Mouse (Mus musculus): ENCODE data around the gene Spink8. TPM values are rescaled to one million over a fixed set of nuclear protein-coding genes. Genes with fewer than 3 reads are reported as not detected.
A peak's percentile ranks its signal among the peaks of the same experiment; 100 is the strongest.

Gene Spink8
- polyA plus RNA-seq, 1 experiment from 2014 or later = not detected

- H3K4me2 ChIP-seq = no peak overlapping the region
- no peak overlapping the region for H3K4me3 ChIP-seq
- H3K36me3 ChIP-seq = peaks cover 10% of the 10 kb centered on the region
- H3K9me3 ChIP-seq (replicated peaks) = no peaks in the 10 kb centered on the region
- 40% methylated on average over 4 of the region's 4 CpGs for WGBS
- H3K27me3 ChIP-seq (replicated peaks) = no peaks in the 10 kb centered on the region
- ATAC-seq (ENCODE audit: insufficient number of reproducible peaks, low FRiP score) = no peak
- no peak overlapping the region for H3K27ac ChIP-seq (ENCODE audit: poor library complexity, severe bottlenecking)
- peaks cover 3% of the 10 kb centered on the region; the same call in 1 of the 2 replicates for H3K4me1 ChIP-seq (replicated peaks)
- no peak overlapping the region for H3K9ac ChIP-seq
These were observed 13.7 kb downstream of the Spink8 start for GRCm38 (mm10) chr9:109825739-109826138.

GRCm38 (mm10) chr9:109826181-109826580 is 14.1 kb downstream of the Spink8 start:
- Histone ChIP-seq H3K9me3 (replicated peaks) (no peaks in the 10 kb centered on the region), H3K4me3 (no peak overlapping the region), H3K9ac (no peak overlapping the region), H3K27me3 (replicated peaks) (no peaks in the 10 kb centered on the region), H3K36me3 (peaks cover 10% of the 10 kb centered on the region), H3K4me2 (no peak overlapping the region), H3K27ac (ENCODE audit: poor library complexity, severe bottlenecking) (no peak overlapping the region), H3K4me1 (replicated peaks) (peaks cover 3% of the 10 kb centered on the region; the same call in 1 of the 2 replicates)
- ATAC-seq (ENCODE audit: insufficient number of reproducible peaks, low FRiP score) = no peak
- WGBS = 47% methylated on average over 5 of the region's 5 CpGs

- Histone ChIP-seq H3K4me2 (peak within 1 kb of the TSS; percentile 91), H3K36me3 (peaks cover 27% of the 10 kb centered on the region), H3K4me3 (peak within 1 kb of the TSS; percentile 52), H3K27me3 (replicated peaks) (no peaks in the 10 kb centered on the region), H3K9ac (peak within 1 kb of the TSS; percentile 75), H3K9me3 (replicated peaks) (no peaks in the 10 kb centered on the region), H3K27ac (ENCODE audit: poor library complexity, severe bottlenecking) (peak within 1 kb of the TSS; percentile 13; the same call in 1 of the 2 replicates), H3K4me1 (replicated peaks) (peaks cover 7% of the 10 kb centered on the region)
- under 1% methylated on average over 32 of the region's 32 CpGs for WGBS
- peak; percentile 95 for ATAC-seq (ENCODE audit: insufficient number of reproducible peaks, low FRiP score)
These were observed 20.5 kb downstream of the Spink8 start, which contains the start of gene Nme6 for GRCm38 (mm10) chr9:109832391-109833087. Gene Nme6, plus strand, starts transcription at chr9:109832749.

- Histone ChIP-seq H3K4me3 (peak overlapping the region; percentile 52), H3K36me3 (peaks cover 32% of the 10 kb centered on the region), H3K4me2 (peak overlapping the region; percentile 91), H3K27me3 (replicated peaks) (no peaks in the 10 kb centered on the region), H3K4me1 (replicated peaks) (peaks cover 7% of the 10 kb centered on the region), H3K27ac (ENCODE audit: poor library complexity, severe bottlenecking) (no peak overlapping the region), H3K9me3 (replicated peaks) (no peaks in the 10 kb centered on the region), H3K9ac (peak overlapping the region; percentile 75)
- ATAC-seq (ENCODE audit: insufficient number of reproducible peaks, low FRiP score) = peak; percentile 60
- 9% methylated on average over 6 of the region's 6 CpGs for WGBS
These were observed 21.0 kb downstream of the Spink8 start for GRCm38 (mm10) chr9:109833088-109833412.

GRCm38 (mm10) chr9:109849312-109849758 is 37.3 kb downstream of the Spink8 start, which contains the start of gene Camp:
Gene Camp, minus strand, starts transcription at chr9:109849617.
- WGBS = 59% methylated on average over 6 of the region's 6 CpGs
- H3K9me3 ChIP-seq (replicated peaks) = no peaks in the 10 kb centered on the region
- no peaks in the 10 kb centered on the region for H3K27me3 ChIP-seq (replicated peaks)
- no peak within 1 kb of the TSS for H3K9ac ChIP-seq
- no peak within 1 kb of the TSS for H3K27ac ChIP-seq (ENCODE audit: poor library complexity, severe bottlenecking)
- no peak within 1 kb of the TSS for H3K4me2 ChIP-seq
- ATAC-seq (ENCODE audit: insufficient number of reproducible peaks, low FRiP score) = 0 out of 2 replicates have a peak, but pooled peaks have one; percentile 26
- H3K36me3 ChIP-seq = peaks cover 7% of the 10 kb centered on the region
- no peak within 1 kb of the TSS for H3K4me3 ChIP-seq
- H3K4me1 ChIP-seq (replicated peaks) = peaks cover 4% of the 10 kb centered on the region; the same call in 1 of the 2 replicates

- Histone ChIP-seq H3K27ac (ENCODE audit: poor library complexity, severe bottlenecking) (no peak overlapping the region), H3K9ac (no peak overlapping the region), H3K4me1 (replicated peaks) (peaks cover 4% of the 10 kb centered on the region; the same call in 1 of the 2 replicates), H3K4me2 (no peak overlapping the region), H3K36me3 (peaks cover 6% of the 10 kb centered on the region), H3K9me3 (replicated peaks) (no peaks in the 10 kb centered on the region), H3K27me3 (replicated peaks) (no peaks in the 10 kb centered on the region), H3K4me3 (no peak overlapping the region)
- 82% methylated on average over 5 of the region's 5 CpGs for WGBS
- no peak for ATAC-seq (ENCODE audit: insufficient number of reproducible peaks, low FRiP score)
These were observed 38.0 kb downstream of the Spink8 start for GRCm38 (mm10) chr9:109850099-109850498.

- Histone ChIP-seq H3K27ac (ENCODE audit: poor library complexity, severe bottlenecking) (no peak overlapping the region), H3K9ac (no peak overlapping the region), H3K4me1 (replicated peaks) (peaks cover 2% of the 10 kb centered on the region; the same call in 1 of the 2 replicates), H3K36me3 (no peaks in the 10 kb centered on the region), H3K27me3 (replicated peaks) (no peaks in the 10 kb centered on the region), H3K4me2 (no peak overlapping the region), H3K9me3 (replicated peaks) (no peaks in the 10 kb centered on the region), H3K4me3 (no peak overlapping the region)
- 82% methylated on average over 2 of the region's 2 CpGs for WGBS
- ATAC-seq (ENCODE audit: insufficient number of reproducible peaks, low FRiP score) = no peak
These were observed 42.3 kb downstream of the Spink8 start for GRCm38 (mm10) chr9:109854341-109854740.

GRCm38 (mm10) chr9:109855947-109856346 is 43.9 kb downstream of the Spink8 start:
- 68% methylated on average over 6 of the region's 6 CpGs for WGBS
- Histone ChIP-seq H3K27ac (ENCODE audit: poor library complexity, severe bottlenecking) (no peak overlapping the region), H3K9ac (no peak overlapping the region), H3K4me2 (no peak overlapping the region), H3K9me3 (replicated peaks) (no peaks in the 10 kb centered on the region), H3K4me3 (no peak overlapping the region), H3K36me3 (no peaks in the 10 kb centered on the region), H3K4me1 (replicated peaks) (no peaks in the 10 kb centered on the region), H3K27me3 (replicated peaks) (no peaks in the 10 kb centered on the region)
- no peak for ATAC-seq (ENCODE audit: insufficient number of reproducible peaks, low FRiP score)

- Histone ChIP-seq H3K4me1 (replicated peaks) (0 out of 2 replicates have a peak, but pooled peaks cover 8% of the 10 kb centered on the region), H3K4me3 (peak overlapping the region; percentile 19; the same call in 1 of the 2 replicates), H3K27ac (ENCODE audit: poor library complexity, severe bottlenecking) (no peak overlapping the region), H3K27me3 (replicated peaks) (no peaks in the 10 kb centered on the region), H3K9ac (0 out of 2 replicates have a peak overlapping the region, but pooled peaks have one; percentile 15), H3K36me3 (no peaks in the 10 kb centered on the region), H3K9me3 (replicated peaks) (no peaks in the 10 kb centered on the region), H3K4me2 (peak overlapping the region; percentile 57)
- ATAC-seq (ENCODE audit: insufficient number of reproducible peaks, low FRiP score) = no peak; the same call in 1 of the 2 replicates
- 14% methylated on average over 20 of the region's 20 CpGs for WGBS
These were observed 50.4 kb downstream of the Spink8 start for GRCm38 (mm10) chr9:109862397-109863044.

- Histone ChIP-seq H3K4me2 (peak overlapping the region; percentile 57), H3K4me3 (no peak overlapping the region), H3K27ac (ENCODE audit: poor library complexity, severe bottlenecking) (no peak overlapping the region), H3K4me1 (replicated peaks) (0 out of 2 replicates have a peak, but pooled peaks cover 8% of the 10 kb centered on the region), H3K9me3 (replicated peaks) (no peaks in the 10 kb centered on the region), H3K36me3 (no peaks in the 10 kb centered on the region), H3K9ac (no peak overlapping the region), H3K27me3 (replicated peaks) (no peaks in the 10 kb centered on the region)
- 10% methylated on average over 3 of the region's 3 CpGs for WGBS
- no peak for ATAC-seq (ENCODE audit: insufficient number of reproducible peaks, low FRiP score)
These were observed 51.0 kb downstream of the Spink8 start for GRCm38 (mm10) chr9:109863085-109863484.

GRCm38 (mm10) chr9:109866218-109866617 is 54.1 kb downstream of the Spink8 start:
- no peaks in the 10 kb centered on the region for H3K36me3 ChIP-seq
- no peak overlapping the region for H3K4me2 ChIP-seq
- WGBS = 32% methylated on average over 2 of the region's 2 CpGs
- no peak overlapping the region for H3K27ac ChIP-seq (ENCODE audit: poor library complexity, severe bottlenecking)
- peaks cover 12% of the 10 kb centered on the region; the same call in 1 of the 2 replicates for H3K4me1 ChIP-seq (replicated peaks)
- H3K9ac ChIP-seq = no peak overlapping the region
- H3K4me3 ChIP-seq = no peak overlapping the region
- no peaks in the 10 kb centered on the region for H3K9me3 ChIP-seq (replicated peaks)
- no peak for ATAC-seq (ENCODE audit: insufficient number of reproducible peaks, low FRiP score)
- H3K27me3 ChIP-seq (replicated peaks) = no peaks in the 10 kb centered on the region
